Comparison of ENCODE assay signal across 8 mouse cellular contexts in genomic region chr3:95906860-95907259, GRCm38 (mm10). TPM values are rescaled to one million over a fixed set of nuclear protein-coding genes. Genes with fewer than 3 reads are reported as not detected.
DNase-seq lines count a peak whose midpoint lies in the region; ATAC-seq and TF ChIP-seq lines count a peak whose summit lies in the region.

No protein-coding gene starts in this region.

- no peaks in the 10 kb centered on the region for H3K36me3 ChIP-seq in forebrain, embryonic 13.5 days (ENCODE audit: poor library complexity, severe bottlenecking)
- no peaks in the 10 kb centered on the region for H3K36me3 ChIP-seq in intestine, embryonic 14.5 days (ENCODE audit: control insufficient read depth, insufficient read depth, low read length)
- no peaks in the 10 kb centered on the region for H3K36me3 ChIP-seq in neural tube, embryonic 13.5 days

- ATAC-seq in forebrain, embryonic 13.5 days: no peak
- ATAC-seq in intestine, embryonic 14.5 days (replicated peaks; ENCODE audit: low FRiP score, low TSS enrichment, low read depth): no peak
- ATAC-seq in neural tube, embryonic 13.5 days (ENCODE audit: low read depth): no peak

- H3K4me3 ChIP-seq in forebrain, embryonic 13.5 days: peak overlapping the region; percentile 38
- peak overlapping the region; percentile 13; the same call in 1 of the 2 replicates for H3K4me3 ChIP-seq in intestine, embryonic 14.5 days (ENCODE audit: low read depth, low read length)
- H3K4me3 ChIP-seq in lung, adult 2 months (replicated peaks; ENCODE audit: extremely low read depth, low read depth, low read length): peak overlapping the region; percentile 35
- peak overlapping the region; percentile 10; the same call in 1 of the 2 replicates for H3K4me3 ChIP-seq in neural tube, embryonic 13.5 days

- peak overlapping the region; percentile 67 for H3K4me2 ChIP-seq in forebrain, embryonic 13.5 days
- H3K4me2 ChIP-seq in intestine, embryonic 14.5 days (ENCODE audit: low read length): peak overlapping the region; percentile 78
- peak overlapping the region; percentile 76 for H3K4me2 ChIP-seq in neural tube, embryonic 13.5 days

- peak overlapping the region; percentile 21; the same call in 1 of the 2 replicates for H3K9ac ChIP-seq in forebrain, embryonic 13.5 days
- H3K9ac ChIP-seq in intestine, embryonic 14.5 days (ENCODE audit: low read length): no peak overlapping the region
- no peak overlapping the region for H3K9ac ChIP-seq in neural tube, embryonic 13.5 days

- under 1% methylated on average over 12 of the region's 12 CpGs for WGBS in forebrain, embryonic 13.5 days
- under 1% methylated on average over 12 of the region's 12 CpGs for WGBS in intestine, embryonic 14.5 days
- under 1% methylated on average over 12 of the region's 12 CpGs for WGBS in lung, adult 2 months
- under 1% methylated on average over 12 of the region's 12 CpGs for WGBS in neural tube, embryonic 13.5 days

- no peaks in the 10 kb centered on the region for H3K9me3 ChIP-seq in forebrain, embryonic 13.5 days (replicated peaks)
- H3K9me3 ChIP-seq in intestine, embryonic 14.5 days (ENCODE audit: control insufficient read depth, low read length): no peaks in the 10 kb centered on the region
- H3K9me3 ChIP-seq in neural tube, embryonic 13.5 days: no peaks in the 10 kb centered on the region

- H3K27ac ChIP-seq in forebrain, embryonic 13.5 days: no peak overlapping the region
- H3K27ac ChIP-seq in intestine, embryonic 14.5 days (ENCODE audit: low read depth): no peak overlapping the region
- H3K27ac ChIP-seq in neural tube, embryonic 13.5 days (replicated peaks): no peak overlapping the region

- TF ChIP-seq CTCF in lung, adult 2 months (IDR thresholded peaks at IDR 0.05; ENCODE audit: insufficient read depth, low read length): peak; percentile 92

- DNase-seq in cerebellum, postnatal 14 days: peak; percentile 67 to 77
- DNase-seq in cerebellum, adult 9-10 months: no peak
- peak; percentile 69 for DNase-seq in T-cell, adult 2 months (ENCODE audit: low spot score)
- peak; percentile 77 for DNase-seq in intestine, embryonic 14.5 days (ENCODE audit: low spot score)
- DNase-seq in lung, adult 2 months: peak; percentile 64
- no peak for DNase-seq in frontal cortex, adult 2 months (ENCODE audit: extremely low spot score in 1 of 2, low spot score in 1 of 2)

- H3K4me1 ChIP-seq in forebrain, embryonic 13.5 days: peaks cover 31% of the 10 kb centered on the region
- H3K4me1 ChIP-seq in intestine, embryonic 14.5 days (replicated peaks; ENCODE audit: control insufficient read depth, insufficient read depth, low read length): peaks cover 22% of the 10 kb centered on the region
- peaks cover 2% of the 10 kb centered on the region; the same call in 1 of the 2 replicates for H3K4me1 ChIP-seq in lung, adult 2 months (ENCODE audit: control insufficient read depth, insufficient read depth, low read length)
- H3K4me1 ChIP-seq in neural tube, embryonic 13.5 days (replicated peaks): peaks cover 36% of the 10 kb centered on the region

- no peak for TF ChIP-seq POLR2A in lung, adult 2 months (IDR thresholded peaks at IDR 0.05; ENCODE audit: borderline replicate concordance, extremely low read depth, low read depth, low read length)

- H3K27me3 ChIP-seq in forebrain, embryonic 13.5 days: peaks cover 3% of the 10 kb centered on the region
- no peaks in the 10 kb centered on the region for H3K27me3 ChIP-seq in intestine, embryonic 14.5 days (replicated peaks; ENCODE audit: control insufficient read depth, insufficient read depth, low read length)
- peaks cover 27% of the 10 kb centered on the region for H3K27me3 ChIP-seq in neural tube, embryonic 13.5 days

RNA-seq across cellular contexts. Expression of gene Car14, which starts 2.4 kb away (rescaled TPM):
- polyA plus RNA-seq in forebrain, embryonic 13.5 days (2015; fragmentation: Nextera tagmentation; extraction: Ambion mirVana): 23.1 and 27.4 TPM in 2 replicates
- polyA plus RNA-seq in intestine, embryonic 14.5 days (2014; fragmentation: Nextera tagmentation; extraction: Ambion mirVana): 2.7 and 4.3 TPM in 2 replicates
- 28.8 and 36.1 TPM in 2 replicates for polyA plus RNA-seq in lung, adult 2 months (2012; rRNA removed)
- 1.4 and 2.7 TPM in 2 replicates for polyA plus RNA-seq in neural tube, embryonic 13.5 days (2015; fragmentation: Nextera tagmentation; extraction: Ambion mirVana)
- polyA plus RNA-seq in frontal cortex, adult 2 months (2012; rRNA removed): 12.8 and 14.6 TPM in 2 replicates

RNA-seq across cellular contexts. Expression of gene Aph1a, which starts 13.1 kb away (rescaled TPM):
- polyA plus RNA-seq in forebrain, embryonic 13.5 days (2015; fragmentation: Nextera tagmentation; extraction: Ambion mirVana): 28.3 and 34.4 TPM in 2 replicates
- 40.4 and 44.1 TPM in 2 replicates for polyA plus RNA-seq in intestine, embryonic 14.5 days (2014; fragmentation: Nextera tagmentation; extraction: Ambion mirVana)
- polyA plus RNA-seq in lung, adult 2 months (2012; rRNA removed): 159 and 160 TPM in 2 replicates
- polyA plus RNA-seq in neural tube, embryonic 13.5 days (2015; fragmentation: Nextera tagmentation; extraction: Ambion mirVana): 27.3 and 33.3 TPM in 2 replicates
- polyA plus RNA-seq in frontal cortex, adult 2 months (2012; rRNA removed): 70.6 and 75.5 TPM in 2 replicates

RNA-seq across cellular contexts. Expression of gene BC028528, which starts 15.1 kb away (rescaled TPM):
- 11.8 and 12.4 TPM in 2 replicates for polyA plus RNA-seq in forebrain, embryonic 13.5 days (2015; fragmentation: Nextera tagmentation; extraction: Ambion mirVana)
- polyA plus RNA-seq in intestine, embryonic 14.5 days (2014; fragmentation: Nextera tagmentation; extraction: Ambion mirVana): 20.8 and 23.9 TPM in 2 replicates
- polyA plus RNA-seq in lung, adult 2 months (2012; rRNA removed): 81.5 and 113 TPM in 2 replicates
- polyA plus RNA-seq in neural tube, embryonic 13.5 days (2015; fragmentation: Nextera tagmentation; extraction: Ambion mirVana): 21.9 and 24.1 TPM in 2 replicates
- polyA plus RNA-seq in frontal cortex, adult 2 months (2012; rRNA removed): 15.0 and 16.2 TPM in 2 replicates

RNA-seq across cellular contexts. Expression of gene Anp32e, which starts 22.2 kb away (rescaled TPM):
- polyA plus RNA-seq in forebrain, embryonic 13.5 days (2015; fragmentation: Nextera tagmentation; extraction: Ambion mirVana): 322 and 341 TPM in 2 replicates
- 54.3 and 61.2 TPM in 2 replicates for polyA plus RNA-seq in intestine, embryonic 14.5 days (2014; fragmentation: Nextera tagmentation; extraction: Ambion mirVana)
- 11.4 and 17.4 TPM in 2 replicates for polyA plus RNA-seq in lung, adult 2 months (2012; rRNA removed)
- 150 and 161 TPM in 2 replicates for polyA plus RNA-seq in neural tube, embryonic 13.5 days (2015; fragmentation: Nextera tagmentation; extraction: Ambion mirVana)
- 117 and 123 TPM in 2 replicates for polyA plus RNA-seq in frontal cortex, adult 2 months (2012; rRNA removed)

RNA-seq across cellular contexts. Expression of gene Ciart, which starts 24.8 kb away (rescaled TPM):
- 5.2 and 5.4 TPM in 2 replicates for polyA plus RNA-seq in forebrain, embryonic 13.5 days (2015; fragmentation: Nextera tagmentation; extraction: Ambion mirVana)
- 6.7 and 7.9 TPM in 2 replicates for polyA plus RNA-seq in intestine, embryonic 14.5 days (2014; fragmentation: Nextera tagmentation; extraction: Ambion mirVana)
- 26.1 and 29.3 TPM in 2 replicates for polyA plus RNA-seq in lung, adult 2 months (2012; rRNA removed)
- 3.9 and 5.1 TPM in 2 replicates for polyA plus RNA-seq in neural tube, embryonic 13.5 days (2015; fragmentation: Nextera tagmentation; extraction: Ambion mirVana)
- polyA plus RNA-seq in frontal cortex, adult 2 months (2012; rRNA removed): 37.2 and 42.7 TPM in 2 replicates

Comparison
In these comparisons a context has a peak if more than half of its experiments do, and no peak if none do; other contexts are left out.
1. DNase-seq: peak in cerebellum, postnatal 14 days (2 of 2), T-cell, adult 2 months (single experiment), intestine, embryonic 14.5 days (single experiment) and lung, adult 2 months (single experiment); none in cerebellum, adult 9-10 months (single experiment) and frontal cortex, adult 2 months (0 of 2).
2. Peak in every context shown above with its lines, with median percentiles within 50 percentile points of each other: H3K4me2 ChIP-seq and H3K4me3 ChIP-seq.